Mouse (Mus musculus) midbrain, postnatal 0 days (tissue): Measurements from ENCODE around the gene Gm10638. TPM values are rescaled to one million over a fixed set of nuclear protein-coding genes. Genes with fewer than 3 reads are reported as not detected.

Source experiments
- ATAC-seq: fragments of 200-750 bp; cut with Nextera tagmentation; 2 replicates; pipeline ENCODE4 v1.8.0; 2017; ENCODE audit warnings: moderate number of reproducible peaks, mild to moderate bottlenecking, moderate TSS enrichment, moderate library complexity; ENCODE audit not compliant: low FRiP score
- DNase-seq: peaks from one replicate; pipeline ENCODE4 v3.0.0-alpha.2; 2015; ENCODE audit warnings: low spot score
- H3K27ac ChIP-seq: fragments of 300-500 bp; sonication (generic); 2 replicates; pipeline ENCODE4 v1.5.1; 2014; ENCODE audit warnings: low read depth, mild to moderate bottlenecking, low read length, mixed read lengths
- H3K27me3 ChIP-seq: fragments of 300-500 bp; sonication (generic); 2 replicates; pipeline ENCODE4 v1.6.1; 2014; ENCODE audit warnings: low read length, control low read depth, mixed read lengths; ENCODE audit not compliant: insufficient read depth
- H3K36me3 ChIP-seq: fragments of 300-500 bp; sonication (generic); 2 replicates; pipeline ENCODE4 v1.6.1; 2014; ENCODE audit warnings: low read length, control low read depth, mixed read lengths; ENCODE audit not compliant: insufficient read depth
- H3K4me1 ChIP-seq: fragments of 300-500 bp; sonication (generic); 2 replicates; pipeline ENCODE4 v1.6.1; 2014; ENCODE audit warnings: mild to moderate bottlenecking, control low read depth, antibody characterized with exemption, low read length, mixed read lengths; ENCODE audit not compliant: insufficient read depth
- H3K4me2 ChIP-seq: fragments of 300-500 bp; sonication (generic); 2 replicates; pipeline ENCODE4 v1.6.1; 2014; ENCODE audit warnings: low read depth, mild to moderate bottlenecking, low read length, mixed read lengths; ENCODE audit not compliant: poor library complexity, severe bottlenecking
- H3K4me3 ChIP-seq: fragments of 300-500 bp; sonication (generic); 2 replicates; pipeline ENCODE4 v1.5.1; 2014; ENCODE audit warnings: low read depth, mild to moderate bottlenecking, low read length, moderate library complexity
- H3K9ac ChIP-seq: fragments of 300-500 bp; sonication (generic); replicated peaks from 2 replicates; pipeline ENCODE4 v1.6.1; 2014; ENCODE audit warnings: mild to moderate bottlenecking, low read length, moderate library complexity, mixed read lengths; ENCODE audit not compliant: poor library complexity, severe bottlenecking
- H3K9me3 ChIP-seq: fragments of 300-500 bp; sonication (generic); 2 replicates; pipeline ENCODE4 v1.6.1; 2016; ENCODE audit warnings: low read length, control low read depth
- CTCF ChIP-seq: IDR thresholded peaks from 2 replicates; pipeline ENCODE4 v1.5.1; 2016; ENCODE audit warnings: antibody characterized with exemption, mild to moderate bottlenecking
- WGBS: fragments of 180-500 bp; shearing (Covaris S2); extraction: QIAGEN DNeasy Blood & Tissue Kit; methylation state at CpG from one replicate; pipeline ENCODE4 v1.1.7; 2014; 5-methylcytosine and 5-hydroxymethylcytosine counted together
- polyA plus RNA-seq: library from polyadenylated mRNA; unstranded; fragments of >200 nt; fragmentation: Nextera tagmentation; extraction: Ambion mirVana; gene quantifications from 2 replicates; pipeline ENCODE4 v1.2.1, GENCODE M21; 2015
- total RNA-seq: library from RNA; depleted of rRNA; stranded (reverse); fragments of >200 nt; gene quantifications from 2 replicates; pipeline ENCODE4 v1.2.3, GENCODE M21; 2014; rRNA removed

The Gm10638 gene
- total and polyA plus RNA-seq, 2 experiments from 2014 or later, result 1.9 to 6.1 TPM

GRCm38 (mm10) chr8:86787891-86788420 is 42.5 kb downstream of the Gm10638 start:
- no peaks in the 10 kb centered on the region for H3K27me3 ChIP-seq
- no peaks in the 10 kb centered on the region for H3K9me3 ChIP-seq
- ATAC-seq (no peak), DNase-seq (no peak)
- H3K4me3 ChIP-seq, result no peak overlapping the region
- TF ChIP-seq CTCF, result no peak
- no peak overlapping the region for H3K9ac ChIP-seq
- no peaks in the 10 kb centered on the region for H3K4me1 ChIP-seq
- H3K36me3 ChIP-seq, result no peaks in the 10 kb centered on the region
- no peak overlapping the region for H3K4me2 ChIP-seq
- no peak overlapping the region for H3K27ac ChIP-seq
- 73% methylated on average over 12 of the region's 12 CpGs for WGBS

- H3K4me1 ChIP-seq, result no peaks in the 10 kb centered on the region
- no peaks in the 10 kb centered on the region for H3K36me3 ChIP-seq
- H3K27ac ChIP-seq, result no peak overlapping the region
- 89% methylated on average over 1 of the region's 1 CpGs for WGBS
- no peak for TF ChIP-seq CTCF
- DNase-seq, result no peak
- H3K9ac ChIP-seq, result no peak overlapping the region
- no peak for ATAC-seq
- no peaks in the 10 kb centered on the region for H3K9me3 ChIP-seq
- H3K4me2 ChIP-seq, result no peak overlapping the region
- no peaks in the 10 kb centered on the region for H3K27me3 ChIP-seq
- no peak overlapping the region for H3K4me3 ChIP-seq
Measured at GRCm38 (mm10) chr8:86789576-86789975, 44.1 kb downstream of the Gm10638 start.

- no peaks in the 10 kb centered on the region for H3K9me3 ChIP-seq
- no peak overlapping the region for H3K4me3 ChIP-seq
- DNase-seq, result no peak
- H3K36me3 ChIP-seq, result no peaks in the 10 kb centered on the region
- no peak for ATAC-seq
- TF ChIP-seq CTCF, result no peak
- H3K27me3 ChIP-seq, result no peaks in the 10 kb centered on the region
- no peak overlapping the region for H3K4me2 ChIP-seq
- whole genome bisulfite sequencing, result 48% methylated on average over 6 of the region's 6 CpGs
- H3K9ac ChIP-seq, result no peak overlapping the region
- no peak overlapping the region for H3K27ac ChIP-seq
- no peaks in the 10 kb centered on the region for H3K4me1 ChIP-seq
Measured at GRCm38 (mm10) chr8:86791542-86791941, 46.0 kb downstream of the Gm10638 start.

- H3K27me3 ChIP-seq, result no peaks in the 10 kb centered on the region
- H3K36me3 ChIP-seq, result no peaks in the 10 kb centered on the region
- no peak overlapping the region for H3K4me3 ChIP-seq
- no peak overlapping the region for H3K27ac ChIP-seq
- TF ChIP-seq CTCF, result no peak
- no peaks in the 10 kb centered on the region for H3K9me3 ChIP-seq
- no peak overlapping the region for H3K9ac ChIP-seq
- no peak for ATAC-seq
- 0 out of 2 replicates have a peak, but pooled peaks cover 3% of the 10 kb centered on the region for H3K4me1 ChIP-seq
- 40% methylated on average over 6 of the region's 6 CpGs for WGBS
- no peak overlapping the region for H3K4me2 ChIP-seq
- DNase-seq, result no peak
Measured at GRCm38 (mm10) chr8:86794716-86795115, 49.2 kb downstream of the Gm10638 start.

Other genes with a start within 250 kb of the Gm10638 start
- 0.11 and 0.61 TPM in 2 replicates for gene Abcc12, start 165.0 kb upstream of the Gm10638 start, total RNA-seq
- gene Abcc12, start 165.0 kb upstream of the Gm10638 start, polyA plus RNA-seq, result 0.12 and 0.18 TPM in 2 replicates
- 51.2 and 55.2 TPM in 2 replicates for gene Lonp2, start 121.7 kb upstream of the Gm10638 start, total RNA-seq
- 62.5 TPM in 2 replicates for gene Lonp2, start 121.7 kb upstream of the Gm10638 start, polyA plus RNA-seq
- gene Siah1a, start 235 bp downstream of the Gm10638 start, total RNA-seq, result 72.7 and 82.6 TPM in 2 replicates
- gene Siah1a, start 235 bp downstream of the Gm10638 start, polyA plus RNA-seq, result 58.4 and 63.3 TPM in 2 replicates
- gene N4bp1, start 139.6 kb downstream of the Gm10638 start, total RNA-seq, result 16.0 and 16.8 TPM in 2 replicates
- gene N4bp1, start 139.6 kb downstream of the Gm10638 start, polyA plus RNA-seq, result 4.7 and 5.8 TPM in 2 replicates